Mouse (Mus musculus) lung, adult 2 months (tissue): ENCODE measurements around the gene Gm10762.

Experiments used
- CTCF ChIP-seq: fragments of 200-500 bp; IDR thresholded peaks from 2 replicates; pipeline ENCODE4 v1.5.1; 2011; ENCODE audit warnings: mild to moderate bottlenecking, low read length, control low read depth; ENCODE audit not compliant: insufficient read depth
- POLR2A ChIP-seq: fragments of 200-500 bp; IDR thresholded peaks from 2 replicates; pipeline ENCODE4 v1.6.1; 2011; ENCODE audit warnings: low read depth, mild to moderate bottlenecking, control low read depth, low read length, borderline replicate concordance; ENCODE audit errors: extremely low read depth

DNA sequence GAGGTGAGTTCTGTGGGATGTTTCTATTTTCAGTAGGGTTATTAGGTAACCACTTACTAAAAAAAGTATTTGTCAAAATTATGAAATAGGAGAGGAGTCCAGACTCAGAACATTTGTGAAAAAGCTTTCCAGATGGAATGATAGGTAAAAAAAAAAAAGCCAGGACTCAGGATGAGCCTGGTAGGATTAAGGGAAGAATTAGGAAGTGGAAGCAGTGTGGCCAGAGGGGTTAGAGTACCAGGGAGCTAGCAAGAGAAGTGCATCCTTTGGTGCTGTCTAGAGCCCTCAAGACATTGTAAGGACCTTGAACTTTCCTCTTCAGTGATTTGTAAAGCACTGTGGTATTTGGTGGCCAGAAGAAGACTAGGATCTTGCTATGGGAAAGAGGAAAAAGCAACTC is 4.8 kb upstream of the Gm10762 start:
- TF ChIP-seq CTCF, result no peak
- TF ChIP-seq POLR2A, result no peak
